Mouse (Mus musculus) liver (tissue): Measurements from ENCODE around the gene March6.

Experiments
- DNase-seq: peaks from one replicate; pipeline ENCODE4 v3.0.0-alpha.2; 2020; ENCODE audit warnings: mixed read lengths

Gene March6

GRCm38 (mm10) chr15:31530659-31531445 lies at the start of gene March6:
Gene March6 (minus strand): TSS chr15:31531053.
- peak; percentile 93 for DNase-seq

GRCm38 (mm10) chr15:31576076-31576475 lies 45.2 kb upstream of the March6 start:
- no peak for DNase-seq

GRCm38 (mm10) chr15:31573692-31574091 lies 42.8 kb upstream of the March6 start:
- DNase-seq = no peak

- no peak for DNase-seq
Observed at GRCm38 (mm10) chr15:31573287-31573686, 42.4 kb upstream of the March6 start.

- DNase-seq = no peak
Observed at GRCm38 (mm10) chr15:31571906-31572722, 41.3 kb upstream of the March6 start.

- DNase-seq = no peak
Observed at GRCm38 (mm10) chr15:31570959-31571358, 40.1 kb upstream of the March6 start.

GRCm38 (mm10) chr15:31569325-31570022 lies 38.6 kb upstream of the March6 start:
- peak; percentile 21 for DNase-seq

- DNase-seq = peak; percentile 54
Observed at GRCm38 (mm10) chr15:31568581-31568996, 37.7 kb upstream of the March6 start.

- peak; percentile 41 for DNase-seq
Observed at GRCm38 (mm10) chr15:31567431-31567830, 36.6 kb upstream of the March6 start.

- no peak for DNase-seq
Observed at GRCm38 (mm10) chr15:31565786-31566185, 34.9 kb upstream of the March6 start.

GRCm38 (mm10) chr15:31565184-31565583 lies 34.3 kb upstream of the March6 start, which contains the start of gene Cmbl:
Gene Cmbl (plus strand): TSS chr15:31565389.
- no peak for DNase-seq

GRCm38 (mm10) chr15:31563577-31564546 lies 33.0 kb upstream of the March6 start:
- DNase-seq = no peak

- DNase-seq = peak; percentile 20
Observed at GRCm38 (mm10) chr15:31562847-31563246, 32.0 kb upstream of the March6 start.

- no peak for DNase-seq
Observed at GRCm38 (mm10) chr15:31561976-31562375, 31.1 kb upstream of the March6 start.

- no peak for DNase-seq
Observed at GRCm38 (mm10) chr15:31561390-31561789, 30.5 kb upstream of the March6 start.

GRCm38 (mm10) chr15:31554855-31555254 lies 24.0 kb upstream of the March6 start:
- DNase-seq = no peak

- no peak for DNase-seq
Observed at GRCm38 (mm10) chr15:31550381-31550780, 19.5 kb upstream of the March6 start.

GRCm38 (mm10) chr15:31547421-31547820 lies 16.6 kb upstream of the March6 start:
- no peak for DNase-seq

GRCm38 (mm10) chr15:31546291-31546690 lies 15.4 kb upstream of the March6 start:
- DNase-seq = no peak

GRCm38 (mm10) chr15:31545058-31545457 lies 14.2 kb upstream of the March6 start:
- no peak for DNase-seq

GRCm38 (mm10) chr15:31543246-31543645 lies 12.4 kb upstream of the March6 start:
- DNase-seq = peak; percentile 33
